Mouse (Mus musculus): ENCODE data around the gene Pdpn. TPM values are rescaled to one million over a fixed set of nuclear protein-coding genes. Genes with fewer than 3 reads are reported as not detected.

Gene Pdpn
- polyA plus RNA-seq, 1 experiment from 2014 or later: 109 TPM

DNA sequence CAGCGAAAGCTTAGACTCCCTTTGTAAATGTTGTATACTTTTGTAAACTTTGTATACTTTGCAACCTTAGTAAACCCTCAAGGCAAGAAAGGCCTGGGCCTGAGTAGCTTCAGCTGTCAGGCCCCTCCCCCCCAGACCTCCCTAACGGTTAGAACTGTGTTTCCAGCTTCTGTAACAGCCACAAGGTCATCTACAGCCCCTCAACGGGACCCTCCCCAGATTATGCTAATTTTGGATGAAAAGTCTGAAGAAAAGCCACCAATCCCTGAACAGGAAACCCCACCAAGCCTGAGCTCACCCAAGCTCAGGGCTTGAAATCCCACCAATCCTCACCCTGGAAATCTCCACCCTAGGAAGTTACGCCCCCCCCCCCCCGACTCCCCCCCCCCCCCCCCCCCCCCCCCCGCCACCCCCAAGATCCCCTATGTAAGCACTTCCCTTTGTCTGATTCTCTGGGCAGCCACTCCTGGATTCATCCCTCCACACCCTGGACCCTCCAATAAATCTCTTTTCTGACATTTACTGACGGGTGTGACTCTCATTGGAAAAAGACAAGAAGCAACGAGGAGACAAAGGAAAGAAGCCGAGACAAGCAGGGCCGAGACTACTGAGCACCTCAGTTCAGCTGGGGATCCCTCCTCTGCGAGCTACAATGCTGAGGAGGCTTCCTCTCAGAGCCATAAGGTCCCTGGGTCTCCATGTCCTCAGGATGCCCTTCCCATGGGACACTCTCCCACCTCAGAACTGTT, 25.0 kb upstream of the Pdpn start:
- peak; percentile 51 for ATAC-seq (ENCODE audit: low FRiP score, low read depth)
- Histone ChIP-seq H3K36me3 (no peaks in the 10 kb centered on the region), H3K27me3 (no peaks in the 10 kb centered on the region; the same call in 1 of the 2 replicates), H3K9ac (replicated peaks) (0 out of 2 replicates have a peak overlapping the region, but pooled peaks have one; percentile 37), H3K4me2 (replicated peaks) (peak overlapping the region; percentile 53), H3K9me3 (no peaks in the 10 kb centered on the region), H3K4me1 (peaks cover 13% of the 10 kb centered on the region), H3K4me3 (no peak overlapping the region), H3K27ac (replicated peaks) (peak overlapping the region; percentile 15)
- WGBS: 16% methylated on average over 8 of the region's 11 CpGs

DNA sequence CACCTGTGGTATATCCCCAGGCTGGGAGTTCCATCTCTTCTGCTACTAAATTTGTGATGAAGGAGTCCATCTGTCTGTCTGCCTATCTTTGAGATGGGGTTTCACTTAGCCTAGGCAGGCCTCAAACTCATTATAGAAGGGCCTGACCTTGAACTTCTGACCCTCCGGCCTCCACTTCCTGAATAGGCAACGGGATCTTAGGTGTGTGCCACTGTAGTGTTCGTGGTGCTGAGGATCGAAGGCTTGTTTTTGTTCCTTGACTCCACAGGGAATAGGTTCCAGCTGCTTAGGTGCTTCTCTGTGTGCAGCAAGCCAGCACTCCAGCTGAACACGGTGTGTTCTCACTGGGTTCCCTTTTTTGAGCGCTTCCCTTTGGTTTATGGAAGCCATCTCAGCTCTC, 13.9 kb upstream of the Pdpn start:
- Histone ChIP-seq H3K4me3 (no peak overlapping the region), H3K4me2 (replicated peaks) (no peak overlapping the region), H3K4me1 (no peaks in the 10 kb centered on the region), H3K27me3 (no peaks in the 10 kb centered on the region), H3K36me3 (no peaks in the 10 kb centered on the region), H3K9me3 (no peaks in the 10 kb centered on the region), H3K27ac (replicated peaks) (no peak overlapping the region), H3K9ac (replicated peaks) (no peak overlapping the region)
- WGBS: 85% methylated on average over 6 of the region's 6 CpGs
- no peak for ATAC-seq (ENCODE audit: low FRiP score, low read depth)

- H3K36me3 ChIP-seq: no peaks in the 10 kb centered on the region
- no peaks in the 10 kb centered on the region for H3K27me3 ChIP-seq
- H3K4me2 ChIP-seq (replicated peaks): no peak overlapping the region
- no peak overlapping the region for H3K27ac ChIP-seq (replicated peaks)
- H3K4me1 ChIP-seq: peaks cover 1% of the 10 kb centered on the region; the same call in 1 of the 2 replicates
- no peak overlapping the region for H3K4me3 ChIP-seq
- ATAC-seq (ENCODE audit: low FRiP score, low read depth): no peak
- no peaks in the 10 kb centered on the region for H3K9me3 ChIP-seq
- 43% methylated on average over 2 of the region's 2 CpGs for WGBS
- H3K9ac ChIP-seq (replicated peaks): no peak overlapping the region
Observed at GRCm38 (mm10) chr4:143311341-143311740, 12.0 kb upstream of the Pdpn start.

GRCm38 (mm10) chr4:143305987-143306772, 6.8 kb upstream of the Pdpn start:
- Histone ChIP-seq H3K9me3 (no peaks in the 10 kb centered on the region), H3K4me2 (replicated peaks) (no peak overlapping the region), H3K27me3 (peaks cover 7% of the 10 kb centered on the region; the same call in 1 of the 2 replicates), H3K4me3 (no peak overlapping the region), H3K9ac (replicated peaks) (no peak overlapping the region), H3K36me3 (no peaks in the 10 kb centered on the region), H3K4me1 (peaks cover 6% of the 10 kb centered on the region; the same call in 1 of the 2 replicates), H3K27ac (replicated peaks) (no peak overlapping the region)
- no peak for ATAC-seq (ENCODE audit: low FRiP score, low read depth)
- 59% methylated on average over 5 of the region's 5 CpGs for WGBS

DNA sequence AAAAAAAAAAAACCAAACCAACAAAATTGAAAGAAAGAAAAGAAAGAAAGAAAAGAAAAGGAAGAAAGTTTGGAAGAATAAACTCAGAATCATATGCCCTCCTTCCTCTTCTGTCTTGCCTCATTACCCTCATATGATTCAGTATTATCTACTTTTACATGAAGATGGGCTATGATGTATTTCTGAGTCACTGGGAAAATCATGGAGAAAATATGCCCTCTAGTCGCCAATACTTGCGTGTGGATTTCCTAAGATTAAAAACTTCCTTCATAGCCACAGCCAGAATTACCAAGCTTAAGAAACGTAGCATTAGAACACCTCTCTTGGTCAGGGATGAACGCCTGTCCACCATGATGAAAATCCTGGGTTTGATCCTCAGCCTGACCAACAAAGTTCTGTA, 5.7 kb upstream of the Pdpn start:
- no peaks in the 10 kb centered on the region for H3K9me3 ChIP-seq
- H3K4me2 ChIP-seq (replicated peaks): no peak overlapping the region
- 90% methylated on average over 4 of the region's 4 CpGs for WGBS
- no peak overlapping the region for H3K9ac ChIP-seq (replicated peaks)
- no peak overlapping the region for H3K4me3 ChIP-seq
- H3K27me3 ChIP-seq: peaks cover 9% of the 10 kb centered on the region; the same call in 1 of the 2 replicates
- no peak for ATAC-seq (ENCODE audit: low FRiP score, low read depth)
- H3K36me3 ChIP-seq: no peaks in the 10 kb centered on the region
- H3K4me1 ChIP-seq: peaks cover 13% of the 10 kb centered on the region
- H3K27ac ChIP-seq (replicated peaks): no peak overlapping the region

- no peak overlapping the region for H3K9ac ChIP-seq (replicated peaks)
- H3K36me3 ChIP-seq: no peaks in the 10 kb centered on the region
- H3K4me3 ChIP-seq: no peak overlapping the region
- H3K4me1 ChIP-seq: peaks cover 37% of the 10 kb centered on the region
- H3K27me3 ChIP-seq: peaks cover 16% of the 10 kb centered on the region; the same call in 1 of the 2 replicates
- no peak overlapping the region for H3K27ac ChIP-seq (replicated peaks)
- 43% methylated on average over 11 of the region's 11 CpGs for WGBS
- no peaks in the 10 kb centered on the region for H3K9me3 ChIP-seq
- no peak for ATAC-seq (ENCODE audit: low FRiP score, low read depth)
- H3K4me2 ChIP-seq (replicated peaks): no peak overlapping the region
Observed at GRCm38 (mm10) chr4:143302279-143302890, 3.0 kb upstream of the Pdpn start.

DNA sequence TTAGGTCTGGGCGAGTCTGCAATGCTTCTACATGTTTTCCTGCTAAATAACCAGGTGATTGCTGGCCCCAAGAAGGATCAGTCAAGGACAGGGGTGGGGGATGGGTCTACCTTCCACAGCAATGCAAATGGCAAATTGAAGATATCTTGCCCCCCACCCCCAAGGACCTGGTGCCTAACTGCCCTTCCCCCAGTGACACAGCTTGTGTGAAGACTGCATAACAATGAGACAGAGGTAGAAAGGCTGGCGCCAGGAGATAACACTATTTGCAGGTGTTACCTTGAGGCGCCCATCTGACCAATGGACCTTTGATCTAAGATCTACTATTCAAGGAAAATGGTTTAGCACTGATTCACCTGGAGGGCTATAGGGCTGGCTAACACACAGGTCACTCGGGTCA, 2.5 kb upstream of the Pdpn start:
- ATAC-seq (ENCODE audit: low FRiP score, low read depth): no peak
- Histone ChIP-seq H3K36me3 (no peaks in the 10 kb centered on the region), H3K4me2 (replicated peaks) (no peak overlapping the region), H3K4me3 (no peak overlapping the region), H3K9me3 (no peaks in the 10 kb centered on the region), H3K27ac (replicated peaks) (no peak overlapping the region), H3K9ac (replicated peaks) (no peak overlapping the region), H3K27me3 (peaks cover 16% of the 10 kb centered on the region; the same call in 1 of the 2 replicates), H3K4me1 (peaks cover 42% of the 10 kb centered on the region)
- 56% methylated on average over 4 of the region's 4 CpGs for WGBS

- ATAC-seq (ENCODE audit: low FRiP score, low read depth): no peak
- Histone ChIP-seq H3K9ac (replicated peaks) (no peak overlapping the region), H3K4me3 (no peak overlapping the region; the same call in 1 of the 2 replicates), H3K4me1 (peaks cover 44% of the 10 kb centered on the region), H3K9me3 (no peaks in the 10 kb centered on the region), H3K27ac (replicated peaks) (no peak overlapping the region), H3K27me3 (peaks cover 16% of the 10 kb centered on the region; the same call in 1 of the 2 replicates), H3K36me3 (no peaks in the 10 kb centered on the region), H3K4me2 (replicated peaks) (peak overlapping the region; percentile 65)
- WGBS: 72% methylated on average over 5 of the region's 5 CpGs
Observed at GRCm38 (mm10) chr4:143301042-143301441, 1.7 kb upstream of the Pdpn start.

DNA sequence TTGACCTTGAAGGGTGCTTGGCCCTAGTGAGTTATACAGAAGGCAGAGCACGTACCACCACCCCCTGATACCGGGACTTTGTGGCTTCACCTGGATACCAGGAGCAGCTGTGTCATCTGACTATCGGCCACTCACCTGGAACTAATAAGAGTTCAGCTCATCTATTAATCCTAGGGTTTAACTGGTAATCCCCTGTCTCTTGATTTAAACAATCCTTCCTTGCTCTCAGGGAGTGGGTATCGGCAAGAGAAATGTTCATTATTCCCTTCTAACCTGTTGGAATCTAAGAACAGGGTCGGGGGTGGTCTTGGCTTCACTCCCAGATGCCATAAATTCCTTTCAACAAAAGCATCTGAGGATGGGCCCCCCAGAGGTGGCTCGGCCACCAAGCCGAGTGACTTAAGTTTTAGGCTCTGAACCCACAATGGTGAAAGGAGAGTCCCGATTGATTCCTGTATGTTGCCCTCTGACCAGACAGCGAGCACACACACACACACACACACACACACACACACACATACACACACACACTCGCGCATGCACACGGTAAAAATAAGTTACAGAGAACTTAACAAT, 837 bp upstream of the Pdpn start:
- peak overlapping the region; percentile 57 for H3K9ac ChIP-seq (replicated peaks)
- H3K4me3 ChIP-seq: peak overlapping the region; percentile 53
- H3K9me3 ChIP-seq: no peaks in the 10 kb centered on the region
- peak overlapping the region; percentile 65 for H3K4me2 ChIP-seq (replicated peaks)
- no peaks in the 10 kb centered on the region for H3K36me3 ChIP-seq
- no peak overlapping the region for H3K27ac ChIP-seq (replicated peaks)
- peaks cover 50% of the 10 kb centered on the region for H3K4me1 ChIP-seq
- peaks cover 16% of the 10 kb centered on the region; the same call in 1 of the 2 replicates for H3K27me3 ChIP-seq
- WGBS: 3% methylated on average over 12 of the region's 12 CpGs
- ATAC-seq (ENCODE audit: low FRiP score, low read depth): no peak

DNA sequence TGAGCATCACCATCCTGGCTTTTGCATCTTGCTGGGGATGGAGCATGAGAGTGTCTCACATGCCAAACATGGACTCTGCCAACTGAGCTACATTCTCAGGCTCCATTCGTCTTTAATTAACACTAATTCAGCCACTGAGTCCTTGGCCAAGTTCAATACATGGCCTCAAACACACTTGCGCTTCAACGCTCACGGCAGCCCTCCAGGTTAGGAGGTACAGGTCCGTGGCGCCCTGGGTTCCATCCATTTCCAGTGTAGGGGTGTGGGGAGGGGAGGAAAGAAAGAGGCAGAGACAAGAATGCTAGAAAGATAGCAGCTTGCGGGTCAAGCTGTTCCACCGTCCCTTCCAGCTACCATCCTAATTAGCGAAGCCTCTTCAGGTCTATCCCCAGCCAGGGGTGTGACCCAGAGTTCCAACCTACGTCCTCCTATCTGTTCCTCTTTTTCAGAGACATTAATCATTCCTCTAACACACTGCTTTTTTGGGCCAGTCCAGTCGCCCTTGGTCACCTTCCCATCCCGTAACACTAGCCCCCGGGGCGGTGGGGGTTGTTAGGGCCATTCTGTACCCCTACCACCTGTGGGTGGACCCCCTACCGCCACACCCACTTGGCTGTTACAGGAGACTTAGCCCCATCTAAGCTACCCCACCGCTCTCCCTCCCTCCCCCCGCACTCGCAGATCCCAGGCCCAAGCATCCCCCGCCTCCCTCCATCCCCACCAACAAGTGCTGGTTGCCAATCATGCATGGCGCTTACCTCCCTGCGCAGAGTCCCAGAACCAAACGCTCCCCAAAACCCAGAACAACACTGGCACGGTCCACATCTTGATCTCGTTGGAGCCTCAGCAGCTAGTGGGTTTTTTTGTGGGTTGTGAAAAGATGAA, 691 bp downstream of the Pdpn start:
- Histone ChIP-seq H3K4me2 (replicated peaks) (peak overlapping the region; percentile 65), H3K9me3 (no peaks in the 10 kb centered on the region), H3K27ac (replicated peaks) (peak overlapping the region; percentile 85), H3K4me3 (peak overlapping the region; percentile 53), H3K4me1 (peaks cover 59% of the 10 kb centered on the region), H3K36me3 (peaks cover 3% of the 10 kb centered on the region), H3K27me3 (peaks cover 16% of the 10 kb centered on the region; the same call in 1 of the 2 replicates), H3K9ac (replicated peaks) (peak overlapping the region; percentile 57)
- ATAC-seq (ENCODE audit: low FRiP score, low read depth): peak; percentile 54
- WGBS: 3% methylated on average over 24 of the region's 24 CpGs
